Mouse (Mus musculus): ENCODE data around the gene Macf1.
A peak's percentile ranks its signal among the peaks of the same experiment; 100 is the strongest.

Macf1 gene

DNA sequence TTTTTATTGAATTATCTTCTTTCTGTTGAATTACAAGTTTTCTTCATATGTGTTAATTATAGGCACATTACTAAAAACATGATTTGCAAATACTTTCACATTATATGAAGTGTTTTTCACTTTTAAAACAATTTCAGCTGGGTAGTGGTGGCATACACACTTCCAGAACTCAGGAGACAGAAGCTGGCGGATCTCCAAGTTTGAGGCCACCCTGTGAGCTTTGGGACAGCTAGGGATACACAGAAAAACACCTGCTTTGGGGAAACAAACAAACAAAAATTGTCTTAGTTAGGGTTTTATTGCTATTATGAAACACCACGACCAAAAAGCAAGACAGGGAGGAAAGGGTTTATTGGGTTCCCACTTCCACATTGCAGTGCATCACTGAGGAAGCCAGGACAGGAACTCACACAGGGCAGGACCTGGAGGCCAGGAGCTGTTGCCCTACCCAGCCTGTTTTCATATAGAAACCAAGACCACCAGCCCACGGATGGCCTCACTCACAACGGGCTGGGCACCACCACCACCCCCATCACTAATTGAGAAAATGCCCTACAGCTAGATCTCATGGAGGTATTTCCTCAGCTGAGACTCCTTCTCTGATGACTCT is 93.0 kb downstream of the Macf1 start:
- DNase-seq: no peak

DNA sequence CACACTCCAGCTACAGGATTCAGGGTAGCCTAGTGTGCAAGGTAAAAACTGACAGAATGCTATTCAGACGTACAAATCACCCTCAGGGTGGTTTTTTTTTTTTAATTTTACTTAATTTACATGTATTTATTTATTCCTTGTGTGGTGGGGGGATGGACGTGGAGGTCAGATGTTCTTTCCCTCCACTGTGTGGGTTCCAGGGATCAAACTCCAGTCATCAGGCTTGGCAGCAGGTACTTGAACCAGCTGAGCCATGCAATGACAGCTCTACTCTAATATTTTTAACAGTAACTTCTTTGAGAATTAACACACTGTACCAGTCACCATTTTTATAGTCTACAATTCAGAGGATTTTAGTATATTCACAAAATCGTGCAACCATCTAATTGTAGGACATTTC is 94.7 kb downstream of the Macf1 start:
- DNase-seq: peak; percentile 46

DNA sequence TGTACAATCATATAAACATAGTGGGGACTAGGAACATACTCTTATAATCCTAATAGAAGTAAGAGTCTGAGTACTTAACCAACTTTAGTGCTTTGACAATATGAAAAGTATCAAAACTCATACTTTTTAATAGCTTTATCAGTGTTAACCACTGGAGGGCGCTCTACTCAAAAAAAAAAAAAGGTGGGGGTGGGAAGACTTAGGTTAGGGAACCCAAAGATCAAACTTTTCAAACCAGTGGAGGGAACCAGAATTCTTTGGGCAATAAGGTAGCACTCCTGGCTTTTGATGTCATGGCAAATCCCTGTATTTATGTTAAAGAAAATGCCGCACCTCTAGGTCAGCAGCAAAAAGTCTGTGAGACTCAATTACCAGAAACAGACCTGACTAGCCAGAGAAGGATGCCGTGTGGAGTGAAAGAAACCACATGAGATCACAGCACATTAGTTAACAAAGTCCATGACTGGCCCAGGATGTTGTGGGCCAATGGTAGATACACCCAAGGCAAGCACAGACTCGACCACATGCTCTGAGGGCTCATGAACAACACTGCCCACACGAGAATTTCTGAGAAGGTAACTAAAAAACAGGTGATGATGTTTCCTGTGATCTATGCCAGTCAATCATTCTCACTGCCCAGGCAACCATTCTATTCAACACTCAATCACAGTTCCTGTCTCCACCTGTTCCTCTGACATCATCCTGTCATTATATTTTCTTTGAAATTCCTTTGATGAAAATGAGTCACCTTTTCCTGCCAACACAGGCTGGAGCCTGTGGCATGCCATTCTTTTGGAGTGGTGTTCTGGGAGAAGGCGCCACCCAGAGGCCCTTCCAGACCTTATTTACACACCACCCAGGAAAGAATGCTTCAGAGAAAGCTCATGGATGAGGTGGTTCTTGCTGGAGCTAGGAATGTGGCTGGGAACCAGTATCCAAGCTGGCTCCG is 95.5 kb downstream of the Macf1 start:
- DNase-seq: peak; percentile 66

DNA sequence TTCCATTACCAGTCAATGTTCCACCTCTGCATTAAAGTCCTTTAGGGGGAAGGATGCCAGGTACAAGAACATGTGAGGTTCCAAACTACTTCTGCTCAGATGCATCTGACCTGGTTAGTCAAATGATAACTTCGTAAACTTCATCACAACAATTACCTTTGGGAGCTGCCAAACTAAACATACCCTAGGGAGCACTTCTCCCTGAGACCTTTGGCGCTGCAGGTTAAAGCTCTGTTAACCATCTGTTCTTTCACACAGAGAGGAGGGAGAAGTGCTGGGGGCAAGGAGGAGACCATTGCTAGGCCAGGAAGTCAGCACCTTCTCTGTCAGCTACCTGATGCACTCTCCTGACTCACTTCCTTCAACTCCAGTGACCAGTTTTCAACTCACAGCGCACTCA is 96.5 kb downstream of the Macf1 start:
- DNase-seq: no peak

DNA sequence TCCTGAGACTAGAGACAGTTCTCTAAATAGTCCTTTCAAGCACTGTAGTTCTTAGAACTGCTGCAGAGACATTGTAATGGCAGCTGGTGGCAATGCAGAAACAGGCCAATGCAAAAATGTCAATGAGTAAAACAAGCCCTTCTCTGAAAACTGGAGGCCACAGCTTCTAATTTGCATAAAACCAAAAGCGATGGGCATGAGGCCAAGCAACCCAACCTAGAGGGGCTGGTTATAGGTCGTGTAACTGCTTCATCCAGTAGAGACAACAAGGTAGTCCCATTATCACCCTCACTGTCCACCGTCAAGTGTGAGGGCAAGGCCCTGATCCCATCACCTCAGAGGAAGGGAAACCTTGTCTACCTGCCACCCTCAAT is 99.5 kb downstream of the Macf1 start:
- no peak for DNase-seq

DNA sequence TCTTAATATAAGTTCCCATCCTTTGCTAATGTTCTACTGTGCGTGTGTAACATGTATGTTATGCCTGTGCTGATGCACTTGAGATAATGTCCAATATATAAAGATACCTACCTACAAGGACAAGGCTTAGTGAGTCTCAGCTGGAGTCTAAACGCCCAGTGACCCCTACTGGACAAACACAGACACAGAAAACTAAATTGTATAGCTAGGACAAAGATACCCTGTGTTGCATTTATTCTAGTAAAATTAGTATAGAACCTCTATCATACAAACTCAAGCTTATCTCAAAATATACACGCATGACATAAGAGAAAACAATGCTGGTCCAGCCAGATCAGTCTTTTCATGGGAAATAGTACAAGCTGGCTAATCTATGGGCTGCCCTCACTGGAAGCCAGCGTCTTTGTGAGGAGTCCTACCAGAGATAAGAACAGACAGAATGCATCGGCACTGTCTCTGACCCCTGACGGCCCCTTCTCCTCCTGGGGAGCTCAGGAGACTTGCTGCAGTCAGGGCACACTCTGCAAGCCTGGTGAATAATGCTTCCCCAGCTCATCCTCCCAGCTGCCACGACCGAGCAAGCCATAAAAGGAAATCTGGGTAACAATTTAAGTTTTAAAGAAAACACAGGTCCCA is 100.0 kb downstream of the Macf1 start:
- no peak for DNase-seq

DNA sequence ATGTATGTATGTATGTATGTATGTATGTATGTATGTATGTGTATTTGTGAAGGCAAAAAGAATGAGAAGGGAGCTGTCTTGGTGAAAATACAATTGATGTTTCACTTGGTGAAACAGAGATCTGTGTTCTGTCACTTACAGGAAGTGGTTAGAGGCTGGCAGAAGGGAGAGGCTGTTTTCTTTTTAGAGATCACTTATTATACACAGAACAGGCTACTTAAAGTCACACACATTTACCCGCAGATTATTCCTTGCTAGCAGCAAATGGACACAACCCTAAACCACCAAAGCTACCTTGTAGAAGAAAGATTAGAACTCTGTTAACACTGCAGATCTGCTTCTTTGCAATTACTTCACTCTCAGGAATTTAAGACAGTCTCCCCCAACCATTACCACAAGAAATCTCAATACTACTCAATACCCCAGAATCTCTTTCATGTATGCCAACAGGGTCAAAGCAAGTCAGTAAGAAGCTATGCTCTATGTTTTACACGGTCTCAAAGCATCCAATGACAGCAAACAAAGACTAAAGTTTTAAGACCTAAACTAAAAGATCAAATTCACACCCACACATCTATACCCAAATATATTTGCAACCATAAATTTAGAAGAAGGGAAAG is 106.6 kb downstream of the Macf1 start:
- DNase-seq: no peak

DNA sequence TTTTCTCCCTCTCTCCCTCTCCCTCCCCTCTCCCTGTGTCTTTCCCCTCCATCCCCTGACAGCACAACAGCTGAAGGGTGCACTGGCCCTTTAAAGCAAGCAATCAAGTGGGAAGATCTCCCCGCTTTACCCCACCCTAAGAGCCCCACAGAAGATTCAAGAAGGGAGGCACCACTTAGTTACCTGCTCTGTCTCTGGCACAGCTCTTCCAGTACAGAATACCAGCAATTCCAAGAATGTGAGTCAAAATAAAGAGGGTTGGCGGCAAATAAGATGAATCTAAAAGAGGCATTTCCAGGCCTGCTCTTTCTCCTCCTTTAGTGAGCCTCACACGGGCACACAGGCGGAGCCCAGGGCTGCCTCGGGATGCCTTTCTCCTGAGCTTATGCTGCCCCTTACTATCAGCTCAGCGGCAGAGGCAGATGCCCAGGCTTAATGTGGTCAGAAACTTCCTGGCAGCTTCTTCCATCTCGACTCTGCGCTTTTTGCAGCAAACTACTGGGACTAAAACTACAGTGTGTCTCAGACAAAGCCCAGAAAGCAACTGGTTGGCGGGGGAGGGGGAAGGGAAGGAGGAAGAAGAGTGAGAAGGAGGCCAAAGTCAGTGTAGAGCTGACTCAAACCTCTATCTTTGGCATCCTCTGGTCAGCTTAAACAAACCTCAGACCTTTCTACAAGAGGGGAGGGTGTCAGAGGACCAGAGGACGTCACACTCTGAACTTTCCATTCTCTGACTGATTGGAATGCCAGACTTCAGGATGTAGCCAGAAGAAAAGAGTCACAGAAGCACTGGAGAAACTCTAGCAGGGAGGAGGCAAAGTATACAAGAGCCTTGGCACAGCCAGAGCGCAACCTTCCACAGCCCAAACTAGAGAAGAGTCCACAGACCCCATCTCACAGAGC is 111.5 kb downstream of the Macf1 start:
- peak; percentile 32 for DNase-seq

DNA sequence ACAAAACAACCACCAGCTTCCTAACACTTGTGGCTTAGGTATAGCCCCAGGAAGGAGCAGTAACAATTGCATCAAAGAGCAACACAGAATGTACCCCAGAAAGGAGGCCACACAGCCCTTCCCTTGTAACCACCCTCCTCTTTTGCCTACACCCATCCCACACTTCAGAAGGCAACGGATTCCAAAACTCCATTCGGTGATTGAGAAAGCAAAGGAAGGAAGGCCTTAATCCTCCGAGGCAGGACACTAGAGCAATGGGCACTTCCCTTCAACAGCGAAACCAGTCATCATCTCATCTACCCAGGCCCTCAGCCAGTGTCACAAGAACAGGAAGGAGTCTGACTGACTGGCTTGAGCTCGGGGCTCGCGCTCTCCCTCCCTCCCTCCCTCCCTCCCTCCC is 112.3 kb downstream of the Macf1 start:
- DNase-seq: no peak

DNA sequence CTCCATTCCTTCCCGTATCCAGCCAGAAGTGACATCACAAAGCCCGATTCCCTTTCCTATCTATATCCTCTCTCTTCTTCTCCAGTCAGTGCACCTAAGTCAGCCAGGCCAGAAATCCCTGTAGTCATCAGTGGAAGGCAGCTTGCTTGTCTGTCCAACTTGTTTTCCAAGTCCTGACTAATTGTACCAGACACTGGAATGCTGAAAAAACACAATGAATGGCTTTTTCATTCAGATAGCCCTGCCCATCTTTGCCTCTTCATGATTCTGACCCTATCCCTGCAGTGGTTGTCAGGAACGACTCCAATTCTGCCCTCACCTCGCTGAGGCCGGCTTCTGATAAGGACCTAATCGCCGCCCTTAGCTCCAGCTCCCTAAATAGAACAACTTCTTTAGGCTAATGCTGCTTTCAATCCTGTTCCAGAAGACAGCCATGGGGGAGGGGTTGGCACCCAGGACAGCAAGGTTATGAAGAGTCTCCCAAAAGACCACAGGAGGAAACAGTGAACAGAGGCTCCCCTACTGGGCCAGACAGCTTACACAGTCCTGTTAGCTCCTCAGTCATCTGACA is 118.8 kb downstream of the Macf1 start:
- DNase-seq: no peak

DNA sequence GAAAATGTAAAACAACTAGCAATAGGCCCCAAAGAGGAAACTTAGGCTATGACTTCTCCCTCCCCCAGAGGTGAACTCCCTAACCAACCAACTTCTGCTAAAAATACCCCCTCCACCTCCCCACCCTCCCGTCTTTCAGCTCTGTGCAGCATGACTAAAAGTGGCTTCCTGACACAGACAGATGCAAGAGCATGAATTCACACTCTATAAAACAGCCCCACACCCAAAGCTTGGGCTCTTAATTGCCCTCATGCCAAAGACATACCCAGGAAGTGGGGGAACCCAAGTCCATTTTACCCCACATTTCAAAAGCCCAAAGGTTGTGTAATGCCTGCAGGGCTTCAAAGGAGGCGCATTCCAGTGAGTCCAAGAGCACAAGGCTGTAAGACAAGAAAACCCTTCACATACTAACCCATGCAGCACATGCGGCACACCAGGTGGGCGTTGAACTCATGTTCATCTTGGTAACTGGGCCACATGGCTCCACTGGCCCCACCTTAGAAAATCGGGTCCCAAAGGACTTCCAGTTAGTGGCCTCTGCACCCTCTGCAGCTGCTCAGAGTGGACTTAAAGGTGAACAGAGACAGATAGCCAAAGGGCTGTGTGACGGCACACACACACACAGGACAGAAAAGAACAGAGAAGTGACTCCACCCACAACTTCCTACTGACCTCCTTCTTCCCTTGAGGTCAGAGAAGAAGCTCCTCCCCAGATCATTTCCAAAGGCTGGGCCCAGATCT is 119.9 kb downstream of the Macf1 start:
- DNase-seq: no peak

DNA sequence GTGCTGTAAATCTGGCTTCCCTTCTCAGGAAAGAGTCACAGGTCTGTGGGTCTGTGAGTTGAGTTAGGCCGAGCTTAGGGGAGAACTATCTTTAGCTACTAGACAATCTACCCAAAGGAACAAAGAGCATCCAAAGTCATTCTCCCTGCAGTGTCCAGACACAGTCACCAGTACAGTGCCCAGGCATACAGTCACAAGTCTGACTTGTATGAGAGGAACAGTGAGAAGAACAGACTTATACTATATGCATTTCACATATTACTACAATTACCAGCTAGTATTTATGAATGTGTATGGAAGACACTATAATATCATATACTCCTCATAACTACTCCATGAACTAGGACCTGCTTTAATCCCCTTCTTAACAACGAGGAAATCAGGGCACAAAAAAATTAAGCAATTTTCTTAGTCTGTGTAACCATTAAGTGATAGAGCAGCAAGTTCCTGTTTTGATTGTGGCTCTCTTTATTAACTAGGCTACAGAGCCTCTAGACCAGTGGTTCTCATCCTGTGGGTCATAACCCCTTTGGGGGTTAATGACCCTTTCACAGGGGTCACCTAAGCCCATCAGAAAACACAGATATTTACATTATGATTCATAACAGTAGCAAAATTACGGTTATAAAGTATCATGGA is 121.9 kb downstream of the Macf1 start:
- DNase-seq: no peak

DNA sequence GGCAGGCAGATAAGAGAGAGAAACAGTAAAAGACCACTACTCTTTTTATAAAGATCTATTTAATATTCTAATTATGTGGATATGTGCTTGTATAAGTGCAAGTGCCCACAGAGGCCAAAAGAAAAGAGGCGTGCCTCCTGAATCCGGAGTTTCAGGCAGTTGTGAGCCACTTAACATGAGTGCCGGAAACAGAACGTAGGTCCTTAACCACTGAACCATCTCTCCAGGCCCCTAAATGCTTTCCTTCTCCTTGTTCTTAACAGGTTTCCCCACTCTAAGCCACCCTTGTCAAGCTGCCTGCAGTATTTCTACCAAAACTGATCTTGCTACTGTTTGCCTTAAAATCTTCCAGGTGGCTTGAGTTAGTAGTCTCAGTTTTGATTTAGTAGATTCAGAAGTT is 123.3 kb downstream of the Macf1 start:
- DNase-seq: no peak

DNA sequence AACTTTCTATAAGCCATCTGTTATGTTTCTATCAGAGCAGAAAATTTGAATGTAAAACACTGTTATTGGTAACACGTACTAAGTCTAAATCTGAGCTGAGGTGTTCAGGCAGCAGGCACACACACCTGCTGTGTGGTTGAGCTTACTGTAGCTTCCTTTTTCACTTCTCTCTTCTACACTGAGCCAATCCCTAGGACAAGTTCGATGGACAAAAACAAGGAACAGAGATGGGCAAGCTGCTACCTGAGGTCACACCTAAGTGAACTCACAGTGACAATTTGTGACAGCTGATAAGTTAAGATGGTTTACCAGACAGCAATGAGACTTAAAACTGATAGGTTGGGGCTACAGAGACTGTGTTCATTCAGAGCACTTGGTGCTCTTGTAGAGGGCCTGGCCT is 125.7 kb downstream of the Macf1 start:
- DNase-seq: no peak

DNA sequence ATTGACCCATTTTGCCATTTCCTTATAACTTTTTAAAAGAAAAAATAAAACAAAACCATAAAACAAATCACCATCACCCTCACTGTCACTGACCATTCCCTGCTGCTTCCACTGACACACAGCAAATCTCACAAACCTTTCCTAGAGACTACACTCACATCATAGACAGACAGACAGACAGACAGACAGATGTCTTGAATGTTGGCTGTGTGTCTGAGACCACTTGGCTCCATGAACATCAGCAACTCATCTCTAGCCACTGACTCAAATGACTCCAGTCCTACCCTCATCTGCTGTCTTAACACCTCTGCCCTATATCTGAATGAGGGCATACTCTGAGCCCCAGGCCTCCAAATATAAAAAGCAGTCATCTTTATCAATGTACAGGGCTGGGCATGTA is 128.9 kb downstream of the Macf1 start:
- DNase-seq: no peak

DNA sequence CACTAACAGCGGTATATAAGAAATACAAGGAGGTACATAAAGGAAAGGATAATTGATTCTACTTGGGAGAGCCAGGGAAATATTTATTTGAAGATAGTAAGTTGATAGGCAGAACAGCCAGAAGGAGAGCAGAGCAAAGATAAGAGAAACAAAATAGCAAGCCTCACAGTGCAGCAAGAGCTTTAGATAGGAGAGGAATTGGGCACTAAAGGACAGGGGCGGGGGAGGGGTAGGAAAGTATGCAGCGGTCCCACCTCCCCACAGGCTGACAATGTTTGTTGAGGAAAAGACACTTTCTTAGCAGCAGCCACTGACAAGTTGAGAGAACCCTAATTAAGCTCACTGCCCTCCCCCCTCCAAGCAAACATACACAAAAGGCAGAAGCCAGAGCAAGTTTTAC is 131.5 kb downstream of the Macf1 start:
- no peak for DNase-seq

DNA sequence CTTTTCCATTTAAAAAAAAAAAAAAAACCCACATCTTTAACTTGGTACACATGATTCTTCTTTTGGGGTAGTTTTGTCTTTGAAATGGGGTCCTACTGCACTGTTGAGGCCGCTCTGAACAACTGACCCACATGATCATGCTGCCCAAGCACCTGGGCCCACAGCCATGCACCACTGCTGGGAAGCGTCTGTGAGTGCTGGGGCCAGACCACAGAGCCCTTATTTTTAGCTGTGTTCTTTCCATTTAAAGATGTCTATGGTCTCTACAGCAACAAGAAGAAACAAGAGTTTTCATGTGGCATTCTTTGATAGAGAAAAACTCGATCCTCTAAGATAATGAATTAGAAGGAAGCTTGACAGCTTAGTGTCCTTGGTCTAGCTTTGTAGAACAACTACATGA is 135.8 kb downstream of the Macf1 start:
- no peak for DNase-seq

DNA sequence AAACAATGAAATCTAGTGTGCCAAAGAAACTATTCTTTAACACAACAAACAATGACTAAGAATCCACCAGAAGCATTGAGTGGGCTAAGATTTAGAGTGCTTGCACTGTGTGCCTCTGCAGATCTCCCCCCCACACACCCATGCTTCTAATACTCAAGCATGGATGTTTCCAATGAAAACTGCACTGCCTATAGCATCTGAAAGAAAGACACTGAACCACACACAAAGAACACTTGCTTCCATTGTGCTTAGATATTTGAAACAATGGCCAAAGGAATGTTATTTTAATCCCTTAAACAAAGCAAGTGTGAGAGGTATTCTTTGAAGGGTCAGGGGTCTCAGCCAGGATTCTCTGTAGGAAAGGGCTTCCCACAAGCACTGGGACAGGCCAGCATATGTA is 140.5 kb downstream of the Macf1 start:
- DNase-seq: no peak

DNA sequence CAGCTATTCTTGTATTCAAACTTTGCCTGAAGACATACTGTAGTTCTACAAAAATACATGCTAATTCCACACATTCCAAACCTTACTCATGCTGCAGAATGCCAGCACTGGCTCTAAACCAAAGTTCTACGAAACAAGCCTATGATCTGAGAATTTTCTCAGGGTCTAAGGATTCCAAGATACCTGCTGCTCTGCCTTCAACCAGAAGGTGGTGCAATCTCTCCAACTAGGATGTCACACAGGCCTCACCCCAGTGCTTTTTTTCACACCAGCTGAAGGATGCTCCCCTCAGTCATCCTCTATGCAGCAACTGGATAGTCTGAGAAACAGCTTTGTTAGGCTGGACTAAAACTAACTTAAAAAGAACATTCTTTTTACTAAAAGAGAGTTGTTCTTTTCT is 148.9 kb downstream of the Macf1 start:
- DNase-seq: peak; percentile 76

DNA sequence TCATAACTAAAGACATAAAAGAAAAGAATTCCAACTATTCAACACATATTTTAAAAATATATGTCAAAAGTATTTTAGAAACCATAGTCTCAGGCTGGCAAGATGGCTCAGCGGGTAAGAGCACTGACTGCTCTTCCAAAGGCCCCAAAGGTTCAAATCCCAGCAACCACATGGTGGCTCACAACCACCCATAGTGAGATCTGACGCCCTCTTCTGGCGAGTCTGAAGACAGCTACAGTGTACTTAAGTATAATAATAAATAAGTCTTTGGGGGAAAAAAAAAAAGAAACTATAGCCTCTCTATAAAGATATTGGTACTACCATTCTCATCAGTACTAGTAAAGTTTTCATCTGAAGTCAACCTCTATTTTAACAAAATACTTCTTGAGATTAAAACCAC is 152.2 kb downstream of the Macf1 start:
- no peak for DNase-seq

DNA sequence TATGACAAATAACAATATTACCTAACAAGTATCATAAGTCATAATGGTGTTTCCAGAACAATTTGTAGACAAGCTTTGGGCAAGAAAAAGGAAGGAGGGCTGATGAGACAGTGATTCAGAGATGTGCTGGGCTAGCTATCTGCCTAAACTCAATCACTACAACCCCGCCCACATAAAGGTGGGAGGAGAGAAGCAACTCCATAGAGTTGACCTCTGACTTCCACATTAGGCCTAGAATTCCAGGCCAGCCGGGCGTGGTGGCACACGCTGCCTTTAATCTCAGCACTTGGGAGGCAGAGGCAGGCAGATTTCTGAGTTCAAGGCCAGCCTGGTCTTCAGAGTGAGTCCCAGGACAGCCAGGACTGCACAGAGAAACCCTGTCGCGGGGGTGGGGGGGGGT is 153.2 kb downstream of the Macf1 start:
- no peak for DNase-seq

Measured in kidney, adult 18-20 months (tissue).